Mouse (Mus musculus): ENCODE results near the gene Tcf7l2.

Gene Tcf7l2

DNA sequence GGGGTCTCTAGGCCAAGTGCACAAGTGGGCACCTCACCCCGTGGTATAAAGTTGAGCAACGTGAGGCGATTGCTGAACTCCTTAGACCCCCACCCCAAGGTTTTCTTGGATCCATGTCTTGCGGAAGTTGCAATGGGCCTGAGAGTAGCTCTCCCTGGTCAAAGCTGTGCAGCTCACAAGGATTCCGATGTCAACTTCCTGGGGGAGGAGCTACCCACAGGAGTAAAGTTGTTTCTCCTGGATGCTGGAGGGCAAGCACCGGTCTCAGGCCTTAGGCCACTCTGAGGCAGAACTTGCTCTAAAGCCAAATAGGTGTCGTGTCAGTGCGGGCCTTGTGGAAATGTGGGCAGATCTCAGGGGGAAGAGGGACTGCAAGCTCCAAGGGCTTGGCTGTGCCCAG is 12.2 kb upstream of the Tcf7l2 start:
- DNase-seq (ENCODE audit: low spot score) = no peak

GRCm38 (mm10) chr19:55732499-55732898 is 9.1 kb upstream of the Tcf7l2 start:
- DNase-seq (ENCODE audit: low spot score) = peak; percentile 21

- DNase-seq (ENCODE audit: low spot score) = no peak
Measured at GRCm38 (mm10) chr19:55732994-55733393, 8.6 kb upstream of the Tcf7l2 start.

- DNase-seq (ENCODE audit: low spot score) = no peak
Measured at GRCm38 (mm10) chr19:55736016-55736415, 5.6 kb upstream of the Tcf7l2 start.

DNA sequence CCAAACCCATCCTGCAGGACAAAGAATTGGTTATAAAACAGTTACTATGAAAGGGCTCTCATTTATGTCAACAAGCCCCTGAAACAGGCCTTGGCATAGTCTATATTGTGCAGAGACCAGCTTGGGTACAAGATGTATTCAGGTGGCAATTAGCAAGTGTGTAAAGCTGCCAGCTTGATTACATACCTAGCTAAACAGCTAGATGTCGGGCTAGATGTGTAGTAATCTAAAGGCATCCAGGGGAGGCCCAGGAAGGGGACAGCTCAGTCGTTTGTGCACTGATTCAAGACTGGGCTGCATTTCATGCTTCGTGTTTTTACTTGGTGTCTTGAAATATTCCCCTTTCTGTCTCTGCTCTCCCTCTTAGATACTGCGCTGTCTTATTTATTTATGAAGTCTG is 1.9 kb upstream of the Tcf7l2 start:
- DNase-seq (ENCODE audit: low spot score) = no peak

- DNase-seq (ENCODE audit: low spot score) = peak; percentile 22
Measured at GRCm38 (mm10) chr19:55740753-55741438, 724 bp upstream of the Tcf7l2 start.

- peak; percentile 71 for DNase-seq (ENCODE audit: low spot score)
Measured at GRCm38 (mm10) chr19:55742386-55743000, 873 bp downstream of the Tcf7l2 start.

- peak; percentile 70 for DNase-seq (ENCODE audit: low spot score)
Measured at GRCm38 (mm10) chr19:55743001-55743556, 1.5 kb downstream of the Tcf7l2 start.

GRCm38 (mm10) chr19:55743557-55744441 is 2.2 kb downstream of the Tcf7l2 start:
- DNase-seq (ENCODE audit: low spot score) = peak; percentile 87

DNA sequence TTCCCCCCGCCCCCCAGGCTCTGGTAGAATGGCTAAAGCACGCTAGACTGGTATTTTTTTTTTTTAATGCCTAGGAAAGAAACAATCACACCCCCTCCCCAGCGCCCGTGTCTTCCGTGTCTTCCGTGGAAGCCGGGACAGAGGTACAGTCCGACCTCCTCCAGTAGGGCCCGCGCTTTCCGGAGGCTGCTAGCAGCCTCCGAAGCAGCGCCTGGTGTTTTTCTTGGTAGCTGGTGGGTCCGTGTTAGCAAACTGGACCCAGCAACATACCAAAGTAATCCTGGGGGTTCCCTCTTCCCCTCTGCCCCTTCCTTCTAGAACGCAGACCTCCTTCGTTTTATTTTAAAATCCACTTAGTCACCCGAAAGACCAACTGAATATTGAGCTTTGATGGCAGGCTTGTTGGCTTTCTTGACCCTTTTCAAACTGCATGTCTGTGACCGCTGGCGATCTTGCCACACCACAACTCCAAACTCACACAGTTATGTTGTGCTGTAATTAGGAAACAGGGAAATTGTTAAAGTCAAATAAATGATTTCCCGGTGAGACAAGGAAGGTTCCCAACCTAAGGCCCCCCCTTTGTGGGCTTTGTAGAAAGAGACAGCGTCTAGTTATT is 3.1 kb downstream of the Tcf7l2 start:
- DNase-seq (ENCODE audit: low spot score) = peak; percentile 64

DNA sequence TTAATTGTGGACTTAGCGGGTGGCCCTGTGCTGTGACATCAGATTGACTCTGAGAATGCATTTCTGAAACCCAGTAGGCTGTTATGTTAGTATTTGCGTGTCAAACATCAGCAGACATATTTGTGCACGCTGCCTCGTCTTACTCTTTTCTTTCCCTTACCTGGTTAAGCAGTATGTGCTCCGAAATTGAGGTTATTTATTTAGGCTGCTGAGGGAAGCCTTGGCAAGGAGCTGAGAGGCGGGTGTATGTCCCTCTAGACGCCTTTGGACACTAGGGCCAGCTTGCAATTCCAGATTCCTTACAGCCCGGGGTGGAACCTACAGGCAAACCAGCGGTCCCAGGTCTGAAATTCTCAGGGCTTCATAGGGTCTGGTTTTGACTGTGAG is 3.6 kb downstream of the Tcf7l2 start:
- peak; percentile 60 for DNase-seq (ENCODE audit: low spot score)

DNA sequence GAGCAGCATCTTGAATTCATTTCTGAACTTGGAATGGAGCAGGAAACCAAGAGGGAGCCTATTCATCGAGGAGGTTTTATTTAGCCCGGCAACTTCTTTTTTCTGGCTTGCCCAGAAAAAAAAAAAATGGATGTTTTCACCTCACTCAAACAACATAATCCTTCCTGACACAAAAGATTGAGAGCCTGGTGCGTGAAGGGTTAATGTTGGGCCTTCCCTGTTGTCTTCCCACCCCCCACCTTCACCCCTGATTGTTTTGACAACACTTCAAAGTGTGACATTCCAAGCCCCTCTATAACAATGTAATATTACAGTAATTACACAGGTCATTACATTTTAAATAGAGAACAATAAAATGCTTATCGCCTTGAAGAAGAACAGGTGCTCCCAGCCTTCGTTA is 4.6 kb downstream of the Tcf7l2 start:
- DNase-seq (ENCODE audit: low spot score) = peak; percentile 36

DNA sequence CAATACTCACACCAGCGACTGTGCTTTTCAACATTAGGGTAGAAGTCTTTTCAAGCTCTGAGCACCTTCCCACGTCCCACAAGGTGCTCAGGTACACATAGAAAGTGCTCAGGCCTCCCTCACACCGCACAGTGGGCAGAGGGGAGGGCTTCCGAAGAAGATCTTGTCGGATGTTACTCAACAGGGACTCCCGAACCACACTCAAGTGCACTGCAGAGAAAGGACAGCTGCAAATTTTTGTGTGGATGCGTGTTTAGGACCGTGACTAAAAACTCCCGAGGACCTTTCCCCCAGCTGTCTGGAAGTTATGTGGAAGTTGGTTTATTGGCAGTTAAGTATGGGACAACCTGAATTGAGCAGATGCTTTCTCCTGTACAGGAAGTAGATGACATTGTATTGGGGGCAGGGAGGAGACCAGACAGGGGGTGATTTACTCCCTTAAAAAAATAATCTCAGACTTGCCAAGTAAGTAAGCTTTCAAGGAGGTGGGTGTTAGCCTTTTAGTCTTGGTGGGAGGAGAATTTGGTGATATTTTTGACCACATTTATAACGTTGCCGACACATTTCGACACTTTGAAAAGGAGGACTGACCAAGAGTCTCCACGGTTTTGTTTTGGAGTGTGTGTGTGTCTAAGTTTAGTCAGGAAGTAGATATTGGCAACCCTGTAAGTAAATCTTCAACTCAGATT is 5.8 kb downstream of the Tcf7l2 start:
- DNase-seq (ENCODE audit: low spot score) = peak; percentile 35

DNA sequence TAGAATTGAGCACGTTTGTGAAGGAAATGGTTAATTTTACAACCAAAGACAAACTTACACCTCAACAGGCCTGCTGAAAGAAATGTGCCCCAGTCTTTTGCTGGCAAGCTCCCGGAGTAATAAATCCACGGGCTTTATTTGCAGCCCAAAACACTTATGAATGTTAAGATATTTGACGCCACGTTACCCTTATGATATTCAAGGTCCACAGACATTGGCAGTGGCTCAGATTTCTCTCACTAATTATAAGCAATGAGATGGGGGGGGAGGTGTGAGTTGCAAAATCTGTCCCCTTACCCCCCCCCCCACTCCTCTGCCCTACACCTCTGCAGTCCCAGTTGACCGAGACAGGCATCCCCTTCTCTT is 6.3 kb downstream of the Tcf7l2 start:
- DNase-seq (ENCODE audit: low spot score) = no peak

- peak; percentile 66 for DNase-seq (ENCODE audit: low spot score)
Measured at GRCm38 (mm10) chr19:55748801-55749200, 7.2 kb downstream of the Tcf7l2 start.

DNA sequence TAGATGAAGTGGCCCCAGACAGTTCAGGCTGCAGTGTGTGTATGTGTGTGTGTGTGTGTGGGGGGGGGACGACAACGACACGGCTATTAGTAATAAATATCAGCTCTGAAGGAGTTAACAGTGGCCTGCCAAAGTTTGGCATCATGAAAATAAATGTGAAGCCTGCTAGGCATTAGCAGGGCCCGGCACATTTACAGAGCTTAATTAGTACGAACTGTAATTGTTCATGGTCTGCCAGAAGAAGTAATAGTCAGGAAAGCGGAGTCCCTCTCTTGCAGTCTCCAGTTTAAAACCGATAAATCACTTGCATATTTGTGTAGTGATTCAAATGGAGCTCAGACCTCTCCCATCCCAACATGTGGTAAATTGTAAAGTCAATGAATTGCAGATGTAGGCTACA is 7.9 kb downstream of the Tcf7l2 start:
- DNase-seq (ENCODE audit: low spot score) = peak; percentile 56

GRCm38 (mm10) chr19:55750048-55750447 is 8.4 kb downstream of the Tcf7l2 start:
- DNase-seq (ENCODE audit: low spot score) = no peak

- no peak for DNase-seq (ENCODE audit: low spot score)
Measured at GRCm38 (mm10) chr19:55750465-55750864, 8.8 kb downstream of the Tcf7l2 start.

GRCm38 (mm10) chr19:55752861-55753260 is 11.2 kb downstream of the Tcf7l2 start:
- DNase-seq (ENCODE audit: low spot score) = no peak

GRCm38 (mm10) chr19:55754303-55754702 is 12.7 kb downstream of the Tcf7l2 start:
- no peak for DNase-seq (ENCODE audit: low spot score)

GRCm38 (mm10) chr19:55755462-55755861 is 13.8 kb downstream of the Tcf7l2 start:
- DNase-seq (ENCODE audit: low spot score) = no peak

DNA sequence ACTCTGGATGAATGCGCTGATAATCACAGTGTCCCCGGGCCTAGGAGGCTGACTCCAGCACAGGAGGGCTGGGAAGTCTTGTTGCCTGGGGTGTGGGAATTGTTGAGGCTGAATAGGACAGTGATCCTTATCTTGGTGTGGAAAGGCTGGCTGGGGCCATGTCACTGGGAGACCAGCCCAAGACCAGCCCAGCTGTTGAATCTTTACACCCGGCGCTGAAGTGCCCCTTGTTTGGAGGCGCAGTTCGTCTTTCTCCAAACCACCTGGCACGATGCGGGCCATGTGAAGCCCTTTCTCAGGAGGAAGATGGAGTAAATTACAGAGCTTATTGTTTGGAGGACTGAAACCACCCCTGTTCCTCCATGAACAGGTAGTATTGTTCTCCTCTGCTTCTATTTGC is 15.1 kb downstream of the Tcf7l2 start:
- DNase-seq (ENCODE audit: low spot score) = no peak

Data from embryo, embryonic 10.5 days (tissue).